Mouse (Mus musculus): Measurements from ENCODE around the gene Ttc7b. TPM values are rescaled to one million over a fixed set of nuclear protein-coding genes. Genes with fewer than 3 reads are reported as not detected.

Ttc7b gene
- polyA plus RNA-seq, 1 experiment from 2014 or later: 3.9 TPM

DNA sequence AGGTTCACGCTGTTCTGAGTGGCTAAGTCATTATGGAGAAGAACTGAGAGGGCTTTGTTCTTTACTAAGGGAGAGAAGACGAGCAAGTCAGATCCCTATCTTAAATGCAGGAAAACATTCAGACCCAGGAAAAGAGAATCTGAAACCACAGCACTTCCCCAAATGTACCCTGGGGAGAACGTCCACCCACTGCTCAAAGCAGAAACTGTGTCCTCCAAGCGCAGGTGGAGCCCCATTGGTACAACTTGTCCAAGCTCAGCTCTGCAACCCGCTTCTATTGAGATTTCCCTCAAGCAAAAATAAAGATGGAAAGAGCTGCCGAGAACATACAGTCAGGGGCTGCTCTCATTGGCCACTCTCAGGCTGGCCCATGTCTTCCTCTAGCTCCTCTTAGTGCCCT, 168.5 kb downstream of the Ttc7b start:
- Histone ChIP-seq H3K27me3 (ENCODE audit: insufficient read depth, low read length) (no peaks in the 10 kb centered on the region), H3K4me2 (replicated peaks; ENCODE audit: low read depth, low read length) (no peak overlapping the region), H3K4me1 (ENCODE audit: insufficient read depth, low read length) (0 out of 2 replicates have a peak, but pooled peaks cover 3% of the 10 kb centered on the region), H3K9ac (replicated peaks; ENCODE audit: low read length) (no peak overlapping the region), H3K27ac (ENCODE audit: low read length) (no peak overlapping the region), H3K9me3 (ENCODE audit: low read length) (no peaks in the 10 kb centered on the region), H3K4me3 (ENCODE audit: low read length) (no peak overlapping the region), H3K36me3 (ENCODE audit: insufficient read depth, low read length) (0 out of 2 replicates have a peak, but pooled peaks cover 8% of the 10 kb centered on the region)
- 85% methylated on average over 6 of the region's 6 CpGs for WGBS
- no peak for ATAC-seq (ENCODE audit: low FRiP score, low TSS enrichment)

DNA sequence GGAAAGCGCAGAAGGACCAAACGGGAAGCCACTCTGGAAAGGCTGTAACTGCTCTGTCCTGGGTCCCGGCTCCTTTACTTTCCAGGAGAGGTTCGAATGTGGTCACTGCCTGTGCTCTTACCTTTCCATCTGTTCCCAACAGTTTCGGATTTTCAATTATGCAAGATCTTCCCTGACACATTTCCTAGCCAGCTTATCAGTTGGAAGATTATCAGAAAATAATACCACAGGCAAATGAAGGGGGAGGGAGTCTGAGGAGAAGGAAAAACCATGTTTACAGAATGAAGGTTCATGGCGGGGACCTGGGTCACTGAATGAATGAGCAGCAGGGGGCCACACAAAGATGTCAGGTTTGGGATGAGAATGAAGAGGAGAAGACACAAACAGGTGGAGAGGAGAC, 177.1 kb downstream of the Ttc7b start:
- Histone ChIP-seq H3K27ac (ENCODE audit: low read length) (no peak overlapping the region), H3K9me3 (ENCODE audit: low read length) (no peaks in the 10 kb centered on the region), H3K9ac (replicated peaks; ENCODE audit: low read length) (no peak overlapping the region), H3K4me1 (ENCODE audit: insufficient read depth, low read length) (0 out of 2 replicates have a peak, but pooled peaks cover 3% of the 10 kb centered on the region), H3K4me3 (ENCODE audit: low read length) (no peak overlapping the region), H3K36me3 (ENCODE audit: insufficient read depth, low read length) (0 out of 2 replicates have a peak, but pooled peaks cover 5% of the 10 kb centered on the region), H3K4me2 (replicated peaks; ENCODE audit: low read depth, low read length) (no peak overlapping the region), H3K27me3 (ENCODE audit: insufficient read depth, low read length) (no peaks in the 10 kb centered on the region)
- ATAC-seq (ENCODE audit: low FRiP score, low TSS enrichment): no peak
- 73% methylated on average over 6 of the region's 6 CpGs for WGBS

DNA sequence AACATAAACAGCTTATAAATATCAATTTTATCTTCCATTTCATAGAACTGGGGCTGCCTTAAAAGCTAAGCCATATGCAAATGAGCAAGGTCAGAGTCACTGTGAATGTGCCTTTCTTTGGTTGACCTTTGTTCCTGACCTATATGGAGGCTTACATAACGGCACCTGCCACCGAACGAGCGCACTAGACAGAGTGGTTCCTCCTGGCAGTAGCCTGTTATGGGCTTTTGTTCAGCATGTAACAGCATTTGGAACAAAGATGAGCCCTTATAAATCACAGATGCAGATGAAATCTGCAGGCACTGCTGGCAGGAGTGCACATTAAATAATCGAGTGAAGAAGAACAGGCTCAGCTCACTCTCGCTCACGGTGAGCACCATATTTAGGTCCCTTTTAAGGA, 179.0 kb downstream of the Ttc7b start:
- WGBS: 84% methylated on average over 7 of the region's 7 CpGs
- Histone ChIP-seq H3K36me3 (ENCODE audit: insufficient read depth, low read length) (no peaks in the 10 kb centered on the region), H3K4me1 (ENCODE audit: insufficient read depth, low read length) (no peaks in the 10 kb centered on the region), H3K4me2 (replicated peaks; ENCODE audit: low read depth, low read length) (no peak overlapping the region), H3K27me3 (ENCODE audit: insufficient read depth, low read length) (no peaks in the 10 kb centered on the region), H3K9me3 (ENCODE audit: low read length) (no peaks in the 10 kb centered on the region), H3K4me3 (ENCODE audit: low read length) (no peak overlapping the region), H3K9ac (replicated peaks; ENCODE audit: low read length) (no peak overlapping the region), H3K27ac (ENCODE audit: low read length) (no peak overlapping the region)
- no peak for ATAC-seq (ENCODE audit: low FRiP score, low TSS enrichment)

DNA sequence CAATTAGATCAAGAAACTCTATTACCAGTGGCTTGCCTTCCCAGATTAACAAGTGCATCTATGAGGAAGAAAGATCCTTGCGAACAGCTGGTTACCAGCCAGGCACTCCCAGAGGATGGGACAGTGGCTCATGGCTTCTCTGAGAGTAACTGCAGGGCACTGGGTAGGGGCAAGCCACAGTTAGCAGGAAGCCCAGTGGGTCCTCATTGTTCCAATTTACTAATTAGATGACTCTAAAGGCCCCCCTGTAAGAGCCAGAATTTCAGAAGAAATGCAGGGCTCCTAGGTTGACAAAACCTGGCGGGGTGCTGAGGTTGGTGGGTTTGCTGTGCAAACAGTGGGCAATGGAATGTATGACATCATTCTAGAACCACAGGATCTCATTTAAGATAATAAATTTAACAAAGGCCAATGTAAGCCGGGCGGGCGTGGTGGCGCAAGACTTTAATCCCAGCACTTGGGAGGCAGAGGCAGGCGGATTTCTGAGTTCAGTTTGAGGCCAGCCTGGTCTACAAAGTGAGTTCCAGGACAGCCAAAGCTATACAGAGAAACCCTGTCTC, 179.6 kb downstream of the Ttc7b start:
- Histone ChIP-seq H3K27ac (ENCODE audit: low read length) (no peak overlapping the region), H3K36me3 (ENCODE audit: insufficient read depth, low read length) (no peaks in the 10 kb centered on the region), H3K4me2 (replicated peaks; ENCODE audit: low read depth, low read length) (no peak overlapping the region), H3K27me3 (ENCODE audit: insufficient read depth, low read length) (no peaks in the 10 kb centered on the region), H3K9ac (replicated peaks; ENCODE audit: low read length) (no peak overlapping the region), H3K4me3 (ENCODE audit: low read length) (no peak overlapping the region), H3K4me1 (ENCODE audit: insufficient read depth, low read length) (no peaks in the 10 kb centered on the region), H3K9me3 (ENCODE audit: low read length) (no peaks in the 10 kb centered on the region)
- no peak for ATAC-seq (ENCODE audit: low FRiP score, low TSS enrichment)
- 93% methylated on average over 7 of the region's 7 CpGs for WGBS

DNA sequence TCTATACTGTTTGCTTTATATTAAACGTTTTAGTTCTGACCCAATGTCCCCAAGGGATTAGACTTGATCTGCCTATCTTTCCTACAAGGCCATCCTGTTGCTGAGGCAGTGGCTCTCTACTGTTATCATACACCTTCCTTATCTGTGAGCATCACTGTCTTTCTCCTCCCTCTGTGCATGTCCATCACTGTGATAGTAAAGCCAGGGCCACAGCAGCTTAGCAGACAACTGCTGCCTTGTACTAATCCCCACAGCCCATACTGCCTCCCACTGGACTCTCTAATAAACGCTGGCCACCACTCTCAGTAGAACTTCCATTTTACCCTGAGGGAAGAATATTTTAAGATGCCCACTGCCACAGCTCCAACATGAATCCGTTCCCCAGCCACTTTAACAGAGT, 182.6 kb downstream of the Ttc7b start:
- no peak for ATAC-seq (ENCODE audit: low FRiP score, low TSS enrichment)

DNA sequence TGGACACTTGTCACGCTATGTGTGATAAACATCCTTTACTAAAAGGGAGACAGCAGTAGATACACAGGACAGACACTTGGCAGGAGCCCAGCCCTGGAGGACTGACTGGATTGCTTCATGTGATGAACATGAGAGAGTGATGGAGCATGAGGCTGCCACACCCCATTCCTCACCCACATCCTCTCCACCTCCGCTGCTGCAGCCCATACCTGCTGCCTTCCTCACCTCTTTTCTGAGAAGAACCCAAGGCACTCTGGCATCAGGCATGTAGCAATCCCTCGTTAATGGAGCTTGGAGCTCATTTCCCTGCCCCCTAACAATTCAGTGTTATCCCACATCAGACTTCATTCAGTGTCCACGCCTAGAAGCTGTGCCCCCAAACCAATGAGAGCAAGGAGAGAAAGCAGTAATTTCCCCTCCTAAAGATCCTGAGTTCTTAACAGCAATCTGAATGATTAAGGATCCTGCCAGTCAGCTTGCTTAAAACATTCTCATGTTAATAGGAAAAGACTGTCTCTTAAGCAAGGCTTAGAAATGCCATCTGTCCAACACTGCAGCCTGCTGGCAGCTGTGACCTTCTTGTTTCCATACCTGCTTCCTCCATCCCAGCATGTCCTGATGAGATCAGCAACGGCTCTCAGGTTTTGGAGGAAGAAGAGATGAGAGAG, 183.1 kb downstream of the Ttc7b start:
- Histone ChIP-seq H3K4me3 (ENCODE audit: low read length) (no peak overlapping the region), H3K36me3 (ENCODE audit: insufficient read depth, low read length) (0 out of 2 replicates have a peak, but pooled peaks cover 6% of the 10 kb centered on the region), H3K9ac (replicated peaks; ENCODE audit: low read length) (no peak overlapping the region), H3K27ac (ENCODE audit: low read length) (no peak overlapping the region), H3K9me3 (ENCODE audit: low read length) (no peaks in the 10 kb centered on the region), H3K4me2 (replicated peaks; ENCODE audit: low read depth, low read length) (no peak overlapping the region), H3K27me3 (ENCODE audit: insufficient read depth, low read length) (no peaks in the 10 kb centered on the region), H3K4me1 (ENCODE audit: insufficient read depth, low read length) (no peaks in the 10 kb centered on the region)
- WGBS: 65% methylated on average over 5 of the region's 5 CpGs
- no peak for ATAC-seq (ENCODE audit: low FRiP score, low TSS enrichment)

More for the DNA sequence above, 182.6 kb downstream of the Ttc7b start:
- Histone ChIP-seq H3K4me2 (replicated peaks; ENCODE audit: low read depth, low read length) (no peak overlapping the region), H3K27me3 (ENCODE audit: insufficient read depth, low read length) (no peaks in the 10 kb centered on the region), H3K4me3 (ENCODE audit: low read length) (no peak overlapping the region), H3K4me1 (ENCODE audit: insufficient read depth, low read length) (no peaks in the 10 kb centered on the region), H3K27ac (ENCODE audit: low read length) (no peak overlapping the region), H3K36me3 (ENCODE audit: insufficient read depth, low read length) (0 out of 2 replicates have a peak, but pooled peaks cover 6% of the 10 kb centered on the region), H3K9me3 (ENCODE audit: low read length) (no peaks in the 10 kb centered on the region), H3K9ac (replicated peaks; ENCODE audit: low read length) (no peak overlapping the region)
- WGBS: 62% methylated on average over 3 of the region's 3 CpGs

DNA sequence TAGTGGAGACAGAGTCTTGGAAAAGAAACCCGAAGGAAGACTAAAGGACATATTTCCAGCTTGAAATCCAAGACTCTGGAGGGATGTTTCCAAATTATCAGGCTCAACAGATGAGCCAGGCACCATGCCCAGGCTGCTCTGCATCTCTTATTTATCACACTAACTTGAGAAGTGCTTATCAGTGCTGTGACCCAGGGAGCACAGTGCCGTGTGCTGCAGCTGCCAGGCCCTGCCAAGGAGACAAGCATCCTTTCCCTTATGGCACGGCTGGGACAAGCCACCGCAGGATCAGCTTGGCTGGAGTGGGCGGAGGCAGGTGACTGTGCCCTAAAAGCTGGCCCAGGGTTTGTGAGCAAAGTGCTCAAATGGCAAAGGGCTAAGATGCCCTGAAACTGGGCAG, 184.4 kb downstream of the Ttc7b start:
- ATAC-seq (ENCODE audit: low FRiP score, low TSS enrichment): no peak
- H3K27me3 ChIP-seq (ENCODE audit: insufficient read depth, low read length): no peaks in the 10 kb centered on the region
- H3K9ac ChIP-seq (replicated peaks; ENCODE audit: low read length): no peak overlapping the region
- no peak overlapping the region for H3K27ac ChIP-seq (ENCODE audit: low read length)
- WGBS: 75% methylated on average over 5 of the region's 5 CpGs
- peaks cover 9% of the 10 kb centered on the region for H3K36me3 ChIP-seq (ENCODE audit: insufficient read depth, low read length)
- no peak overlapping the region for H3K4me3 ChIP-seq (ENCODE audit: low read length)
- no peaks in the 10 kb centered on the region for H3K9me3 ChIP-seq (ENCODE audit: low read length)
- H3K4me2 ChIP-seq (replicated peaks; ENCODE audit: low read depth, low read length): no peak overlapping the region
- H3K4me1 ChIP-seq (ENCODE audit: insufficient read depth, low read length): no peaks in the 10 kb centered on the region

DNA sequence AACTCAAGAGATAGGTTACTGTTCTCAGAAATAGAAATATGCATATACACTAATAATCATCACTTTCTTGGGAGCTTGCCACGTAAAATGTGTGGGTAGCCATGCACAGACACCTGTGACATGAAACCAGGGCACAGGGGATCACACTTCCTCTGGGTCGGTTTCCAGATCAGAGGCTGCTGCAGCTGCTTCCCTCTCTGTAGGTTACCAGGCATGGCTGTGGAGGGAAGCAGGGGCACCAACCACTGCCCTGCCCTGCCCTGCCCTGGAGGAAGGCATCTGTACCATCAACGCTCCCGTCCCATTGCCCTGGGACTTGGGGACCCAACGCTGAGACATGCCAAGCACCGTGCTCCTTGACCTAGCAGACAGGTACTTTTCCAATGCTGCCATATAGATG, 188.8 kb downstream of the Ttc7b start:
- Histone ChIP-seq H3K4me2 (replicated peaks; ENCODE audit: low read depth, low read length) (no peak overlapping the region), H3K27me3 (ENCODE audit: insufficient read depth, low read length) (no peaks in the 10 kb centered on the region), H3K4me1 (ENCODE audit: insufficient read depth, low read length) (no peaks in the 10 kb centered on the region), H3K36me3 (ENCODE audit: insufficient read depth, low read length) (peaks cover 9% of the 10 kb centered on the region), H3K9me3 (ENCODE audit: low read length) (no peaks in the 10 kb centered on the region), H3K27ac (ENCODE audit: low read length) (no peak overlapping the region), H3K9ac (replicated peaks; ENCODE audit: low read length) (no peak overlapping the region), H3K4me3 (ENCODE audit: low read length) (no peak overlapping the region)
- no peak for ATAC-seq (ENCODE audit: low FRiP score, low TSS enrichment)
- WGBS: 95% methylated on average over 6 of the region's 6 CpGs

DNA sequence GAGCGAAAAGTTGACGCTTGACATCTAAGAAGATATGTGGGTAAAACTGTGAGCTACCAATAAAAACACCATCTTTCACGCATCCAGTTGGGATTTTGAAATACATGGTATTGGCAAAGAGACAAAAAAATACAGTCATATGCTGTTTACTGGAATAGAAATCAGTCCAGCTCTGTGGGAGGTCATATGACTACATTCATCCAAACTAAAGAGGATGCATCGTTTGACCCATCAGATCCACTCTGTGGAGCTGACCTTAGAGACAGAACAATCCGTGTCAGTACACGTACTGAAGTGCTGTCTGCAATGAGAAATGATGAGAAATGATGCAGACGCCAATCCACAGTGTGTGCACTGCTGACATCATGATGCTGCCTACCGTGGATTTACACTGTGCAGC, 190.4 kb downstream of the Ttc7b start:
- H3K4me1 ChIP-seq (ENCODE audit: insufficient read depth, low read length): no peaks in the 10 kb centered on the region
- H3K9me3 ChIP-seq (ENCODE audit: low read length): no peaks in the 10 kb centered on the region
- peaks cover 10% of the 10 kb centered on the region for H3K36me3 ChIP-seq (ENCODE audit: insufficient read depth, low read length)
- no peak overlapping the region for H3K4me3 ChIP-seq (ENCODE audit: low read length)
- H3K4me2 ChIP-seq (replicated peaks; ENCODE audit: low read depth, low read length): no peak overlapping the region
- H3K9ac ChIP-seq (replicated peaks; ENCODE audit: low read length): no peak overlapping the region
- WGBS: 90% methylated on average over 8 of the region's 8 CpGs
- no peaks in the 10 kb centered on the region for H3K27me3 ChIP-seq (ENCODE audit: insufficient read depth, low read length)
- ATAC-seq (ENCODE audit: low FRiP score, low TSS enrichment): no peak
- H3K27ac ChIP-seq (ENCODE audit: low read length): no peak overlapping the region

DNA sequence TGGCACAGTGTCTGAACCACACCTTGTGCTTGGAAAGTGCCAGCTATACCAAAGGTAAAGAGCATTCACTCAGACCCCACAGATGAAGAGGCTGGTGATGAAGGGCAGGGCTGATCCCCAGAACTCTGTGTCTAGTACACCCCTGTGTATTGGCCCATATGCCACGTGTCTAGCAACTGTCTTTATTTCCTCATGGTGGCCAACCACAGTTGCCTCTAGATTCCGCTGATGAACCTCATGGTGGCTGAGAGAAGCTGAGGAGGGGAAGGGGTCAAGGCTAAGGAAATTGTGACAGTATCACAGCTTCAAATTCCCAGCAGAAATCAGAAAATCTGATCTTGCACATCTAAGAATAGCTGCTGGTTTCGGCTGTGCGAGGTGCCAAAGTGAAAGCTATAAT, 191.6 kb downstream of the Ttc7b start:
- Histone ChIP-seq H3K9ac (replicated peaks; ENCODE audit: low read length) (no peak overlapping the region), H3K36me3 (ENCODE audit: insufficient read depth, low read length) (peaks cover 16% of the 10 kb centered on the region), H3K27ac (ENCODE audit: low read length) (no peak overlapping the region), H3K4me3 (ENCODE audit: low read length) (no peak overlapping the region), H3K4me2 (replicated peaks; ENCODE audit: low read depth, low read length) (no peak overlapping the region), H3K4me1 (ENCODE audit: insufficient read depth, low read length) (no peaks in the 10 kb centered on the region), H3K27me3 (ENCODE audit: insufficient read depth, low read length) (no peaks in the 10 kb centered on the region), H3K9me3 (ENCODE audit: low read length) (no peaks in the 10 kb centered on the region)
- 89% methylated on average over 4 of the region's 4 CpGs for WGBS
- no peak for ATAC-seq (ENCODE audit: low FRiP score, low TSS enrichment)

Measured in kidney, embryonic 16.5 days (tissue).